Mouse (Mus musculus) lung, embryonic 16.5 days (tissue): ENCODE measurements around the gene Ppm1m. TPM values are rescaled to one million over a fixed set of nuclear protein-coding genes. Genes with fewer than 3 reads are reported as not detected.

Experiments used
- ATAC-seq: fragments of 200-750 bp; cut with Nextera tagmentation; 2 replicates; pipeline ENCODE4 v1.8.0; 2017; ENCODE audit warnings: low read depth, mild to moderate bottlenecking, moderate library complexity
- H3K27ac ChIP-seq: fragments of 300-500 bp; sonication (generic); 2 replicates; pipeline ENCODE4 v1.5.1; 2014; ENCODE audit warnings: mild to moderate bottlenecking, control low read depth, low read length
- H3K27me3 ChIP-seq: fragments of 300-500 bp; sonication (generic); 2 replicates; pipeline ENCODE4 v1.6.1; 2014; ENCODE audit warnings: low read depth, low read length, mixed read lengths; ENCODE audit not compliant: control insufficient read depth, insufficient read depth
- H3K36me3 ChIP-seq: fragments of 300-500 bp; sonication (generic); 2 replicates; pipeline ENCODE4 v1.6.1; 2014; ENCODE audit warnings: low read length; ENCODE audit not compliant: control insufficient read depth, insufficient read depth
- H3K4me1 ChIP-seq: fragments of 300-500 bp; sonication (generic); replicated peaks from 2 replicates; pipeline ENCODE4 v1.6.1; 2014; ENCODE audit warnings: low read length, mixed read lengths; ENCODE audit not compliant: control insufficient read depth, insufficient read depth
- H3K4me2 ChIP-seq: fragments of 300-500 bp; sonication (generic); 2 replicates; pipeline ENCODE4 v1.6.1; 2014; ENCODE audit warnings: low read depth, low read length, control low read depth
- H3K4me3 ChIP-seq: fragments of 300-500 bp; sonication (generic); 2 replicates; pipeline ENCODE4 v1.5.1; 2014; ENCODE audit warnings: mild to moderate bottlenecking, low read length, control low read depth
- H3K9ac ChIP-seq: fragments of 300-500 bp; sonication (generic); 2 replicates; pipeline ENCODE4 v1.6.1; 2014; ENCODE audit warnings: low read length, control low read depth
- H3K9me3 ChIP-seq: fragments of 300-500 bp; sonication (generic); 2 replicates; pipeline ENCODE4 v1.6.1; 2016; ENCODE audit warnings: low read length; ENCODE audit not compliant: control insufficient read depth
- WGBS: fragments of 180-500 bp; shearing (Covaris S2); extraction: QIAGEN DNeasy Blood & Tissue Kit; methylation state at CpG from one replicate; pipeline ENCODE4 v1.1.7; 2014; 5-methylcytosine and 5-hydroxymethylcytosine counted together
- polyA plus RNA-seq: library from polyadenylated mRNA; unstranded; fragments of >200 nt; fragmentation: Nextera tagmentation; extraction: Ambion mirVana; gene quantifications from 2 replicates; pipeline ENCODE4 v1.2.1, GENCODE M21; 2015

Gene Ppm1m
- polyA plus RNA-seq, 1 experiment from 2014 or later = 53.1 TPM

- no peak for ATAC-seq
- no peak overlapping the region for H3K9ac ChIP-seq
- H3K27ac ChIP-seq = no peak overlapping the region
- WGBS = 75% methylated on average over 6 of the region's 6 CpGs
- H3K9me3 ChIP-seq = no peaks in the 10 kb centered on the region
- no peaks in the 10 kb centered on the region for H3K27me3 ChIP-seq
- H3K4me2 ChIP-seq = no peak overlapping the region
- no peak overlapping the region for H3K4me3 ChIP-seq
- H3K4me1 ChIP-seq = no peaks in the 10 kb centered on the region
- H3K36me3 ChIP-seq = peaks cover 54% of the 10 kb centered on the region
Observed at GRCm38 (mm10) chr9:106233953-106234352, 34.4 kb upstream of the Ppm1m start.

- 90% methylated on average over 3 of the region's 3 CpGs for WGBS
- peaks cover 44% of the 10 kb centered on the region for H3K36me3 ChIP-seq
- H3K4me3 ChIP-seq = no peak overlapping the region
- no peak overlapping the region for H3K27ac ChIP-seq
- H3K4me1 ChIP-seq = no peaks in the 10 kb centered on the region; the same call in 1 of the 2 replicates
- H3K9ac ChIP-seq = no peak overlapping the region
- no peaks in the 10 kb centered on the region for H3K27me3 ChIP-seq
- no peak overlapping the region for H3K4me2 ChIP-seq
- H3K9me3 ChIP-seq = no peaks in the 10 kb centered on the region
- ATAC-seq = no peak
Observed at GRCm38 (mm10) chr9:106232956-106233355, 33.4 kb upstream of the Ppm1m start.

- 64% methylated on average over 4 of the region's 4 CpGs for WGBS
- peaks cover 2% of the 10 kb centered on the region; the same call in 1 of the 2 replicates for H3K4me1 ChIP-seq
- no peak for ATAC-seq
Observed at GRCm38 (mm10) chr9:106231816-106232215, 32.3 kb upstream of the Ppm1m start.

GRCm38 (mm10) chr9:106231220-106231619 is 31.7 kb upstream of the Ppm1m start:
- 75% methylated on average over 7 of the region's 7 CpGs for WGBS
- Histone ChIP-seq H3K9me3 (no peaks in the 10 kb centered on the region), H3K27me3 (no peaks in the 10 kb centered on the region), H3K36me3 (peaks cover 31% of the 10 kb centered on the region), H3K4me3 (no peak overlapping the region), H3K4me2 (no peak overlapping the region), H3K27ac (no peak overlapping the region), H3K9ac (no peak overlapping the region), H3K4me1 (peaks cover 5% of the 10 kb centered on the region; the same call in 1 of the 2 replicates)
- ATAC-seq = no peak

More at GRCm38 (mm10) chr9:106231816-106232215, 32.3 kb upstream of the Ppm1m start:
- no peak overlapping the region for H3K27ac ChIP-seq
- no peak overlapping the region for H3K9ac ChIP-seq
- no peak overlapping the region for H3K4me3 ChIP-seq
- peaks cover 36% of the 10 kb centered on the region for H3K36me3 ChIP-seq
- H3K27me3 ChIP-seq = no peaks in the 10 kb centered on the region
- no peak overlapping the region for H3K4me2 ChIP-seq
- no peaks in the 10 kb centered on the region for H3K9me3 ChIP-seq

- peaks cover 9% of the 10 kb centered on the region; the same call in 1 of the 2 replicates for H3K4me1 ChIP-seq
- H3K9me3 ChIP-seq = no peaks in the 10 kb centered on the region
- no peak overlapping the region for H3K4me3 ChIP-seq
- WGBS = 50% methylated on average over 3 of the region's 3 CpGs
- no peak overlapping the region for H3K4me2 ChIP-seq
- H3K36me3 ChIP-seq = peaks cover 29% of the 10 kb centered on the region
- no peak for ATAC-seq
- H3K9ac ChIP-seq = no peak overlapping the region
- H3K27me3 ChIP-seq = no peaks in the 10 kb centered on the region; the same call in 1 of the 2 replicates
- H3K27ac ChIP-seq = no peak overlapping the region
Observed at GRCm38 (mm10) chr9:106230734-106231106, 31.2 kb upstream of the Ppm1m start.

GRCm38 (mm10) chr9:106230051-106230733 is 30.6 kb upstream of the Ppm1m start:
- Histone ChIP-seq H3K9me3 (no peaks in the 10 kb centered on the region), H3K27me3 (peaks cover 4% of the 10 kb centered on the region), H3K27ac (no peak overlapping the region), H3K4me1 (peaks cover 9% of the 10 kb centered on the region; the same call in 1 of the 2 replicates), H3K36me3 (peaks cover 24% of the 10 kb centered on the region), H3K4me2 (no peak overlapping the region), H3K9ac (no peak overlapping the region), H3K4me3 (no peak overlapping the region)
- 76% methylated on average over 8 of the region's 9 CpGs for WGBS
- no peak for ATAC-seq

- no peak for ATAC-seq
- H3K4me2 ChIP-seq = no peak overlapping the region
- 46% methylated on average over 8 of the region's 8 CpGs for WGBS
- peaks cover 9% of the 10 kb centered on the region; the same call in 1 of the 2 replicates for H3K4me1 ChIP-seq
- no peak overlapping the region for H3K9ac ChIP-seq
- no peak overlapping the region for H3K27ac ChIP-seq
- no peaks in the 10 kb centered on the region for H3K9me3 ChIP-seq
- H3K27me3 ChIP-seq = peaks cover 4% of the 10 kb centered on the region
- H3K4me3 ChIP-seq = no peak overlapping the region
- H3K36me3 ChIP-seq = peaks cover 8% of the 10 kb centered on the region; the same call in 1 of the 2 replicates
Observed at GRCm38 (mm10) chr9:106227790-106228429, 28.4 kb upstream of the Ppm1m start.

- Histone ChIP-seq H3K27me3 (peaks cover 4% of the 10 kb centered on the region), H3K27ac (peak overlapping the region; percentile 26; the same call in 1 of the 2 replicates), H3K4me1 (peaks cover 9% of the 10 kb centered on the region; the same call in 1 of the 2 replicates), H3K9me3 (no peaks in the 10 kb centered on the region), H3K4me2 (peak overlapping the region; percentile 65), H3K36me3 (no peaks in the 10 kb centered on the region), H3K9ac (peak overlapping the region; percentile 53), H3K4me3 (peak overlapping the region; percentile 41)
- peak; percentile 85 for ATAC-seq
- 3% methylated on average over 34 of the region's 34 CpGs for WGBS
Observed at GRCm38 (mm10) chr9:106226151-106226682, 26.7 kb upstream of the Ppm1m start.

GRCm38 (mm10) chr9:106225469-106226150 is 26.1 kb upstream of the Ppm1m start:
- ATAC-seq = peak; percentile 4; the same call in 1 of the 2 replicates
- Histone ChIP-seq H3K9ac (peak overlapping the region; percentile 53), H3K36me3 (no peaks in the 10 kb centered on the region), H3K27ac (peak overlapping the region; percentile 26; the same call in 1 of the 2 replicates), H3K9me3 (no peaks in the 10 kb centered on the region), H3K4me2 (peak overlapping the region; percentile 65), H3K27me3 (peaks cover 4% of the 10 kb centered on the region), H3K4me3 (peak overlapping the region; percentile 41), H3K4me1 (peaks cover 9% of the 10 kb centered on the region; the same call in 1 of the 2 replicates)
- WGBS = 50% methylated on average over 24 of the region's 24 CpGs
